Mouse (Mus musculus): ENCODE results near the gene Nodal. TPM values are rescaled to one million over a fixed set of nuclear protein-coding genes. Genes with fewer than 3 reads are reported as not detected.

The Nodal gene
- polyA plus RNA-seq, 1 experiment from 2014 or later: not detected

- in situ Hi-C loops (cut with MboI; ENCODE audit: low pct_unique_long_range_greater_than_20kb): no loop called here
- CTCF ChIA-PET: interaction anchor here (0.7 to 2.8 kb wide), 2 partner anchors 9 to 16 kb away, joined by 3 to 7 read pairs; no protein-coding TSS in a partner anchor
- H3K27me3 ChIP-seq: peaks cover 9% of the 10 kb centered on the region
- ATAC-seq (no peak), DNase-seq (ENCODE audit: low read depth, low spot score) (no peak)
- TF ChIP-seq CTCF (IDR thresholded peaks at IDR 0.05): no peak
- POLR2A ChIA-PET: interaction anchor here (1.0 kb wide), 1 partner anchor 18 kb away, joined by 3 read pairs; no protein-coding TSS in a partner anchor
Observed at GRCm38 (mm10) chr10:61415890-61416289, 1.9 kb upstream of the Nodal start.

GRCm38 (mm10) chr10:61416561-61416960 is 1.2 kb upstream of the Nodal start:
- ATAC-seq: no peak
- CTCF ChIA-PET: interaction anchor here (0.9 to 2.8 kb wide), 2 partner anchors 8 to 73 kb away, joined by 3 to 7 read pairs; no protein-coding TSS in a partner anchor

DNA sequence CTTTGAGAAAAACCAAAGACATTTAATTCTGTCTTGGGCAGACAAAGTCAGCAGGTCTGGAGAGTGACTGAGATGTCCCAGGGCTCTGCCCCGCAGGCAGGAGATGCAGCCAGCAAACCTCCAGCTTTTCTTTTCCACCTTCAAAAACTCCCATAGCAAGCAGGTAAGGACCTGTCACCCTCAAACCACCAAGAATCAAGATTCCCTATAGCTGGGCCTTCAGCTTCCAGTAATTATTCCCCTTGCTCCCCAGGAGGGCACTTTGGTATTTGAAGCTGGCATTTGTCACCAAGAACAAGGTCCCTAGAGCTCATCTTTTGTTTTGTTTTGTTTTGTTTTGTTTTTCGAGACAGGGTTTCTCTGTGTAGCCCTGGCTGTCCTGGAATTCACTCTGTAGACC is 726 bp upstream of the Nodal start:
- ChIA-PET POLR2A (no interaction called here), CTCF (interaction anchor here (0.9 to 2.8 kb wide), 2 partner anchors 8 to 74 kb away, joined by 3 to 7 read pairs; no protein-coding TSS in a partner anchor)
- in situ Hi-C loops (cut with MboI; ENCODE audit: low pct_unique_long_range_greater_than_20kb): no loop called here
- no peak for TF ChIP-seq CTCF (IDR thresholded peaks at IDR 0.05)
- no peak for DNase-seq (ENCODE audit: low read depth, low spot score)
- ATAC-seq: no peak
- peaks cover 6% of the 10 kb centered on the region for H3K27me3 ChIP-seq

More at GRCm38 (mm10) chr10:61416561-61416960, 1.2 kb upstream of the Nodal start:
- DNase-seq (ENCODE audit: low read depth, low spot score): no peak
- no peak for TF ChIP-seq CTCF (IDR thresholded peaks at IDR 0.05)
- POLR2A ChIA-PET: interaction anchor here (1.0 kb wide), 1 partner anchor 19 kb away, joined by 3 read pairs; no protein-coding TSS in a partner anchor
- in situ Hi-C loops (cut with MboI; ENCODE audit: low pct_unique_long_range_greater_than_20kb): no loop called here
- H3K27me3 ChIP-seq: peaks cover 9% of the 10 kb centered on the region

GRCm38 (mm10) chr10:61418131-61418900 is 544 bp downstream of the Nodal start:
- POLR2A ChIA-PET: interaction anchor here (0.7 kb wide), 1 partner anchor 176 kb away, joined by 3 read pairs; no protein-coding TSS in a partner anchor
- no peak for DNase-seq (ENCODE audit: low read depth, low spot score)
- in situ Hi-C loops (cut with MboI; ENCODE audit: low pct_unique_long_range_greater_than_20kb): no loop called here
- no peak for ATAC-seq
- TF ChIP-seq CTCF (IDR thresholded peaks at IDR 0.05): no peak
- CTCF ChIA-PET: no interaction called here
- H3K27me3 ChIP-seq: peaks cover 5% of the 10 kb centered on the region

DNA sequence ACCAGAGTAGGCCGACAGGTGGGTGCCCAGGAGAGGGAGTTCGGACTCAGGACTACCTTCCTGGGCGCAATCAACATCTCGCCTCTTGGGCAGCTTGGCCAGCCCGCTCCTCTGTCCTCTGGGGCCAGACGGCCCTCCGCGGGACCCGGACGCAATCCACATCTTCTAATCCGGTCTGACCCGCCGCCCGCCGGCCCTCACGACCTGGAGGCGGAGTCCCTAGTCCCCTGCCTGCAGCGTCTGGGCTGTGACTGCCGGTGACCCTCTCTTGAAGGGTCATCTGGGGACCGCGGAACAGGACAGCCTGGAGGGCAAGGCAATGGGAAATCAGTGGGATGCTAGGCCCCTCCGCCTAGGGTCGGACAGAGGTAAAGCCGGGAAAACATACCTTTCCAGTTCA is 1.4 kb downstream of the Nodal start:
- peaks cover 5% of the 10 kb centered on the region for H3K27me3 ChIP-seq
- DNase-seq (ENCODE audit: low read depth, low spot score): no peak
- no peak for ATAC-seq
- ChIA-PET POLR2A (no interaction called here), CTCF (no interaction called here)
- in situ Hi-C loops (cut with MboI; ENCODE audit: low pct_unique_long_range_greater_than_20kb): no loop called here
- no peak for TF ChIP-seq CTCF (IDR thresholded peaks at IDR 0.05)

GRCm38 (mm10) chr10:61420011-61420410 is 2.2 kb downstream of the Nodal start:
- no peak for ATAC-seq
- in situ Hi-C loops (cut with MboI; ENCODE audit: low pct_unique_long_range_greater_than_20kb): no loop called here
- ChIA-PET CTCF (interaction anchor here (1.2 kb wide), 1 partner anchor 21 kb away, joined by 5 read pairs; no protein-coding TSS in a partner anchor), POLR2A (interaction anchor here (0.6 kb wide), 2 partner anchors 18 to 40 kb away, joined by 3 read pairs; no protein-coding TSS in a partner anchor)
- H3K27me3 ChIP-seq: peaks cover 5% of the 10 kb centered on the region
- TF ChIP-seq CTCF (IDR thresholded peaks at IDR 0.05): no peak
- no peak for DNase-seq (ENCODE audit: low read depth, low spot score)

GRCm38 (mm10) chr10:61422861-61423260 is 5.1 kb downstream of the Nodal start:
- POLR2A ChIA-PET: no interaction called here
- CTCF ChIA-PET: no interaction called here
- no peak for ATAC-seq
- in situ Hi-C loops (cut with MboI; ENCODE audit: low pct_unique_long_range_greater_than_20kb): no loop called here
- no peak for TF ChIP-seq CTCF (IDR thresholded peaks at IDR 0.05)
- H3K27me3 ChIP-seq: peaks cover 5% of the 10 kb centered on the region
- DNase-seq (ENCODE audit: low read depth, low spot score): no peak

DNA sequence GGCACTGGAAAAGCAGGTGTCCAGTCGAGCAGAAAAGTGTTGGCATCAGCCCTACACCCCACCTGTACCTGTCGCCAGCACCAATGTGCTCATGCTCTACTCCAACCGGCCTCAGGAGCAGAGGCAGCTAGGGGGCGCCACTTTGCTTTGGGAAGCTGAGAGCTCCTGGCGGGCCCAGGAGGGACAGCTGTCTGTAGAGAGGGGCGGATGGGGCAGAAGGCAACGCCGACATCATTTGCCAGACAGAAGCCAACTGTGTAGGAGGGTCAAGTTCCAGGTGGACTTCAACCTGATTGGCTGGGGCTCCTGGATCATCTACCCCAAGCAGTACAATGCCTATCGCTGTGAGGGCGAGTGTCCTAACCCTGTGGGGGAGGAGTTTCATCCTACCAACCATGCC is 5.5 kb downstream of the Nodal start:
- DNase-seq (ENCODE audit: low read depth, low spot score) (no peak), ATAC-seq (no peak)
- POLR2A ChIA-PET: no interaction called here
- CTCF ChIA-PET: no interaction called here
- in situ Hi-C loops (cut with MboI; ENCODE audit: low pct_unique_long_range_greater_than_20kb): no loop called here
- H3K27me3 ChIP-seq: peaks cover 3% of the 10 kb centered on the region
- TF ChIP-seq CTCF (IDR thresholded peaks at IDR 0.05): no peak

DNA sequence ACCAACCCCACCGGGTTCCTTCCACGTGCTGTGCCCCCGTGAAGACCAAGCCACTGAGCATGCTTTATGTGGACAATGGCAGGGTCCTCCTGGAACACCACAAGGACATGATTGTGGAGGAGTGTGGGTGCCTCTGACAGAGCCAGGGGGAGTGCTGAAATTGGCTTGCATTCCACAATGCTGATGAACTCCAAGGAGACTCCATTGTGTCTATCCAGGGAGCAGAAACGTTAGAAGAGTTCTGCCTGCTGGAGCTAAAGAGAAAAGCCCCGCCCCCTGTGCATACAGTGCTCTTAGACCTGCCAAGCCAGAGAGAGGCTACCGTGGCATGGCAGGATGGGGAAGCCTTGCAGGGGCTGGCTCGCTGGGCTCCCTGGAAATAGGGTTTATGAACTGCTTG is 6.7 kb downstream of the Nodal start:
- POLR2A ChIA-PET: no interaction called here
- DNase-seq (ENCODE audit: low read depth, low spot score) (no peak), ATAC-seq (no peak)
- H3K27me3 ChIP-seq: no peaks in the 10 kb centered on the region
- CTCF ChIA-PET: interaction anchor here (2.0 kb wide), 1 partner anchor 8 kb away, joined by 7 read pairs; no protein-coding TSS in a partner anchor
- in situ Hi-C loops (cut with MboI; ENCODE audit: low pct_unique_long_range_greater_than_20kb): no loop called here
- TF ChIP-seq CTCF (IDR thresholded peaks at IDR 0.05): no peak

GRCm38 (mm10) chr10:61425047-61425446 is 7.3 kb downstream of the Nodal start:
- H3K27me3 ChIP-seq: no peaks in the 10 kb centered on the region
- ATAC-seq (no peak), DNase-seq (ENCODE audit: low read depth, low spot score) (no peak)
- TF ChIP-seq CTCF (IDR thresholded peaks at IDR 0.05): no peak
- in situ Hi-C loops (cut with MboI; ENCODE audit: low pct_unique_long_range_greater_than_20kb): no loop called here
- ChIA-PET CTCF (interaction anchor here (2.0 kb wide), 1 partner anchor 9 kb away, joined by 7 read pairs; no protein-coding TSS in a partner anchor), POLR2A (no interaction called here)

DNA sequence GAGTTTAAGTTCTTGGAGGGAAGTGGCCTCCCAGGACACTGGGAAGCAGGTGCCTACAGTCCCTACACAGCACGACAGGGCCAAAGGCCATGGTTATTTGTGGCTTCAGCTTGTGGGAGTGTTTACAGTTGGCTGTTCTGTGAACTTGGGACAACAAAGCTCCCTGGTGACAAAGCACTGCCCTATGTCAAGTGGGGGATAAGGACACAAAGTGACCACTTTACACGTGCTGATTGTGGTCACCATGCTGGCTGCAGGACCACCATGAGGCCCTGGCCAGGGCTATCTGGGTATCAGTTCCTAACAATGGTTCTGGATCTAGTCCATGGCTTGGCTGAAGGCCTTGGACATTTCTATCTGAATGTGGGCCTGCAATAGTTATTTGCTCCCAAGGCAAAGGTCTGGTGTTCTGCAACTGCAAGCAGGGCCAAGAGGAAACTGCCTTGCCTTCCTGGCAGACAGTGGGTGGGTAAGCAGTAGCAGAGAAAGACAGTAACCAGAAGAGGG is 8.5 kb downstream of the Nodal start:
- ATAC-seq (no peak), DNase-seq (ENCODE audit: low read depth, low spot score) (no peak)
- no peaks in the 10 kb centered on the region for H3K27me3 ChIP-seq
- POLR2A ChIA-PET: interaction anchor here (1.3 kb wide), 1 partner anchor 21 kb away, joined by 5 read pairs; no protein-coding TSS in a partner anchor
- no peak for TF ChIP-seq CTCF (IDR thresholded peaks at IDR 0.05)
- CTCF ChIA-PET: no interaction called here
- in situ Hi-C loops (cut with MboI; ENCODE audit: low pct_unique_long_range_greater_than_20kb): no loop called here

Data from Patski (cell line).